Mouse (Mus musculus) lung, adult 18-20 months (tissue): ENCODE measurements around the gene Tbc1d20.

Experiments
- DNase-seq, 2 experiments: peaks; one replicate each; pipeline ENCODE4 v3.0.0; 2022; ENCODE audit warnings: mixed read lengths in 2 of 2

Tbc1d20 gene

DNA sequence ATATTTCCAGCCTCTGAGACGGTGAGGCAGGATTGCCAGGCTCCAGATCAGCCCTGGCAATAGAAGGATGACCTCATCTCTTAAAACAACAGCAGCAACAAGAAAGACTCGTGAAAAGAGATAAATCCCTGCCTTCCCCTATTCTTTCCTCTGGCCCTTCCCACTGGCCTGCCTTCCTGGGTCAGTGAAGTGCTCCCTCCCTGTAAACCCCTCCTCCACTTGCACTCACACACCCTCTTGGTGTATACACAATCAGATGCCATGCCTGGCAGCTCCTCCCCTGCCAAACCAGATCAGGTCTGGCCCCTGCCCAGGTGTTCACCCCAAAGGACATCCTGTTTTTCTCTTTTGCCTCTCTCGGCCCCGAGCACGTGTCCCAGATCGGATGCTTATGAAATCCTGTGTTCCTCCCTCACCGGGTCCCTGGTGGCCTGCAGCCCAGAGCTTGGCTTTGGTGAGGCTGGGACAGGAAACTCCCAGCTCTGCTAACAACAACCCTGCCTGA lies 66.7 kb downstream of the Tbc1d20 start:
- DNase-seq, result peak; percentile 93 to 96

DNA sequence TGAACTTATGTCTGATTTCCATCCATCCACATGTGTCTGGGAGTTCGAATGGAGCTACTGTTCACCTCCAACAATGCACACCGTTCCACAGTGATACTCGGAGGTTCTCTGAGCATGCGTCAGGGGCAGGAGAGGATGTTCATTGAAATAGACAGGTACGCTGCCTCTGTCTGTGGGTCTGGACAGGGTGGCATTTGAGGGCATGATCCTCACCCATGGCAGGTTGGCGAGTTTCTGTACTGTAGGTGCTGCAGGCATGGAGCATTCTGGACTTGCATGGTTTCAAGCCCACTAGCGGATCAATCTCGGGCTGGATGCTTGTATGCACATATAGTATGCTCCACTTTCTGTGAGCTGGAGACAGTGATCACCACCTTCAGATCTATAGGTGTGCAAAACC lies 67.6 kb downstream of the Tbc1d20 start:
- no peak for DNase-seq
